Mouse (Mus musculus): ENCODE data around the gene Cd180. TPM values are rescaled to one million over a fixed set of nuclear protein-coding genes. Genes with fewer than 3 reads are reported as not detected.
A peak's percentile ranks its signal among the peaks of the same experiment; 100 is the strongest.
"Not testable (repeated sequence)": the region's sequence is repeated elsewhere in the genome, so short reads cannot be mapped to it uniquely, and the experiment has no call there.

The Cd180 gene
- total RNA-seq, 1 experiment from 2014 or later = 65.2 TPM

- no peak for ATAC-seq (ENCODE audit: extremely low read depth, insufficient number of reproducible peaks, low FRiP score, poor library complexity, severe bottlenecking)
Measured at GRCm38 (mm10) chr13:102728035-102728434, 34.7 kb downstream of the Cd180 start.

GRCm38 (mm10) chr13:102728951-102729350 is 35.6 kb downstream of the Cd180 start:
- ATAC-seq (ENCODE audit: extremely low read depth, insufficient number of reproducible peaks, low FRiP score, poor library complexity, severe bottlenecking) = not testable (repeated sequence)

DNA sequence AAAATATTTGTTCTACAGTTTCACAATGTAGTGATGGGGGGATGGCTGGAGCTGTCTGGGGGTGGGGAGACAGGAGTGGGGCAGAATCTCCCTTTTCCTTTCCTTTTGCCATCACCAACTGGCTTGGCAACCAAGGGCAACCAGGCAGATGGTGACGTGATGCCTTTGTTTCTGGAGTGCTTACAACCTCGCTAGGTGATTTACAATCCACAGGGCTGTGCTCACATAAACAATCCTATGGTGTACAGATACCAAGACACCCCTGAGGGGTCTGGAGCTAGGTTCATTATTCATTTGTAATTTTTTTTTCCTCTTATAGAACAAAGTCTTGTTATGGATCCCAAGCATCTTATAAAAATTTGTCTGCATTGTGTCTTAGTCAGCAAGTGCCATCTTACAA is 39.7 kb downstream of the Cd180 start:
- no peak for ATAC-seq (ENCODE audit: extremely low read depth, insufficient number of reproducible peaks, low FRiP score, poor library complexity, severe bottlenecking)

- ATAC-seq (ENCODE audit: extremely low read depth, insufficient number of reproducible peaks, low FRiP score, poor library complexity, severe bottlenecking) = no peak
Measured at GRCm38 (mm10) chr13:102737811-102738210, 44.5 kb downstream of the Cd180 start.

DNA sequence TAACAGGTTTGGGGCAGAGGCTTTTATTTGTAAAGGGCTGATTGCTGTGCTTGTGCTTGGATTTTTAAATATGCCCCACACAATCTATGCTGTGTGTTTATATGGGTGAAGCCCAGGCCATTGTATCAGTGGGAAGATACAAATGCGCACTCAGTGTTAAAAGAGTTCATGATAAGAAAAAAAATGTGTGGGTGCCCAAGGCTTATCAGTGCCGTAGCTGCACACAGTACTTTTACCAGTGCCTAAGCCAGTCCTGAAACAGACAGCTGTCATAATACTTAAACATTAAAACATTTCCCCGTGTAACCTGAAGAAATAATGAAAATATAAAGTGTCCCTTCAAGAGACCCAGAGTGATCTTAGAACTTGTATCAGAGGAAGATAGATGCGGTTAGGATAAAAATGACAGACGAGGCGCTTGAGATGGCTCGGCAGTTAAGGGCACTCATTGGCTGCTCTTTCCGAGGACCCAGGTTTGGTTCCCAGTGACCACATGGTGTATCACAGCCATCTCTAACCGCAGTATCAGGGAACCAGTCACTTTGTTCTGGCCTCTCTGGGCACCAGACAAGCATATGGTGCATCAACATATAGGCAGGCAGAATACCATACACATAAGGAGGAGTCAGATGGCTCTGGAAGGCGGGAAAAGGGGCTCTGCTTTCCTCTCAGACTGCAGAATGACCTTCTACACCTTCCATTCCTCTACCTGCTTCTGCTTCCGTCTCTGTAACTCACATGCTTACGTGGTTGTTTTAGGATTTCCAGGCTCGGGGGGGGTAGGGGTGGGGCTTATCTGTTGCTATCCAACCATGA is 46.6 kb downstream of the Cd180 start:
- ATAC-seq (ENCODE audit: extremely low read depth, insufficient number of reproducible peaks, low FRiP score, poor library complexity, severe bottlenecking) = no peak

DNA sequence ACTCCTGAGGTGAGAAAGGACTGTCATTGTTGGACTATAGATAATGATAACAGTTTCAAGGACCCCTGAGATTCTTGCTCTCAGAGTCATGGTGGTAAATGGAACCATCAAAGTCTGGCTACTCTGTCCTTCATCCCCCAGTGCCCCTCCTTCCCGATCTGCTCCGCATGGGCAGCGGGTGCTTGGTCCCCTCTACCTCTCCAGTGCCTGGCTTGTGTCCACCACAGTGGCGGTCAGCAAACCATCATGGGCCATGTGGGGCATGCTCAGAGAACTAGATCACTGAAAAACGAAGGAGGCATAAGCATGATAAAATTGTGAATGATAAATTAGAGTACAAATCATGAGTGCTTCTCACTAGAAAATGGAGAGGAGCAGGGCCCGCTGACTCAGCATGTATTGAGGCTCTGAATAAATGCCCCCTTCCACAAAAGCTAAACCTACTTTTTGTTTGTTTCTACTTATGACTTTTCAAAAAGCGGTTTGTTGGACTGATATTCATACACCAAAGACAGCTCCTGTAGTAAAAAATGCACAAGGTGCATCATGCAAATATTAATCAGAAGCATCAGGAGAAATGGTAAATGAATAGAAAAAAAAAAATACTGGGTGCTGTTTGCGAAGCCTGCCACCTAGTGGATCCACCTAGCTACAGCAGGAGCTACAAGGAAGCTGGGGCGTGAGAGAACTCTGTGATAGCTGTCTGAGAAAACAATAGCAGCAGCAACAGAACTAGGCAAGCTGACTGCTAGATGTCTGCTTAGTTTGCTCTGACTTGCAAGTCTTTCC is 51.3 kb downstream of the Cd180 start:
- ATAC-seq (ENCODE audit: extremely low read depth, insufficient number of reproducible peaks, low FRiP score, poor library complexity, severe bottlenecking) = peak; percentile 73

DNA sequence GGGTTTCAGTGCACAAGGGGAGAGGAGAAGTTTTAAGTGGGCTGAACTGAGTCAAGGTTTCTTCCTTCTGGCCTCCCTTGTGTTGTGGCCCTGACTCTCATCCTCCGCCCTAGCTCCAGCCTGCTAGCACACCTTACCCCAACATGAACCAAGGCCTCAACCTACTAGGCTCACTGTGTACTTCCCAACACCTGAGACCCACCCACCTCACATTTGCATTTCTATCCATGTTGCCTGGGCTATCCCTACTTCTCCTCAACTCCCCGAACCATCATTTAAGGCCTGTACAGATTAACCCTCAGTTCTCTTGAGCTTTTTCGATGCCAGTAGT is 51.9 kb downstream of the Cd180 start:
- ATAC-seq (ENCODE audit: extremely low read depth, insufficient number of reproducible peaks, low FRiP score, poor library complexity, severe bottlenecking) = no peak

- ATAC-seq (ENCODE audit: extremely low read depth, insufficient number of reproducible peaks, low FRiP score, poor library complexity, severe bottlenecking) = no peak
Measured at GRCm38 (mm10) chr13:102745626-102746342, 52.4 kb downstream of the Cd180 start.

DNA sequence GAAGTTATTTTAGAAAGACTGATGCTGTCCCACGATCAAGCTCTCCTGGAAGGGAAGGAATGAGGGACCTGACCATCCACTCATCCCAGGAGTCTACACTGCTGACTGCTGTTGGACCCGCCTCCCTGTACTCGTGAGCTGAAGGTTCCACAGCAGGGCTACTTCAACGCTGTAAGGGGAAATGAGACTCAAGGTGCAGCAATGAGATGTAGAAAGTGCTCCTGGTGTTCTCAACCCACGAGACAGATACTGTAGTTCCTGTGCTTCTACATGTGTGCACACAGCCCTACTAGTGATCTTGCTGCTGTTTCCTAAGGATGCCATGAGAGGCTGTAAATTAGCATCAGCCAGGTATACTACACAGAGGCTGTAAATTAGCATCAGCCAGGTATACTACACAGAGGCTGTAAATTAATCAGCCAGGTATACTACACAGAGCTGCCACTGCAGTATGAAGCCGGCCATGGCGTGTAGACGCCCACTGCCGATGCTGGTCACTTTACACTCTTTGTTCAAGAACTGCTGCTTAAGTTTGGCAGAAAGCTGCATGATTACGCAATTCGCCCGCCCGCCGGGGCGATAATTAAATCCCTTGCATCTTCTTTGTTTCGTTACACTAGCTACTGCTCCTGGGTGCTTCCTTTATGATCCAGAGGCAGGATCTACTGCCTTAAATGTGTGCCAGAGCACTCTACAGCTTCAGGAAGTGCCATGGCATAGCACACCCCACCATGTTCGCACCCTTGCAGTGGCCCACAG is 53.6 kb downstream of the Cd180 start:
- no peak for ATAC-seq (ENCODE audit: extremely low read depth, insufficient number of reproducible peaks, low FRiP score, poor library complexity, severe bottlenecking)

- ATAC-seq (ENCODE audit: extremely low read depth, insufficient number of reproducible peaks, low FRiP score, poor library complexity, severe bottlenecking) = no peak
Measured at GRCm38 (mm10) chr13:102749194-102749593, 55.8 kb downstream of the Cd180 start.

DNA sequence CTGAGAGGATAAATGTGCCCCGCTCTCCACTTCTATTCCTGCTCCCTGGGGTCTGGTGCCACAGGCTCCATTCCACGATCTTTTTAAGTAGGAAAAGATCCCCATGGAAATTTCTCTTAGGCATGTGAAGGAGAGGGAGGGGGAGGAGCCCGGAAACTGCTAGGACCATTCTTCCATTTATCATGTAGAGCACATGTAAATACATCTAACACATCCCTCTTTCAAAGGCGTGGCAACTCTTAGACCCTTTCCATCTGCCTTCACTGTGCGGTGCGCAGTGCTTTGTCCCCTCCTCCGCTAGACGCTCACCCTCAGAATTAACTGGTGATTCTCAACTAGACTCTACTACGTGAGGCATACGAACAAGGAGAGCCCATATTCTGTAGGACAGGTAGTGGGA is 56.5 kb downstream of the Cd180 start:
- no peak for ATAC-seq (ENCODE audit: extremely low read depth, insufficient number of reproducible peaks, low FRiP score, poor library complexity, severe bottlenecking)

DNA sequence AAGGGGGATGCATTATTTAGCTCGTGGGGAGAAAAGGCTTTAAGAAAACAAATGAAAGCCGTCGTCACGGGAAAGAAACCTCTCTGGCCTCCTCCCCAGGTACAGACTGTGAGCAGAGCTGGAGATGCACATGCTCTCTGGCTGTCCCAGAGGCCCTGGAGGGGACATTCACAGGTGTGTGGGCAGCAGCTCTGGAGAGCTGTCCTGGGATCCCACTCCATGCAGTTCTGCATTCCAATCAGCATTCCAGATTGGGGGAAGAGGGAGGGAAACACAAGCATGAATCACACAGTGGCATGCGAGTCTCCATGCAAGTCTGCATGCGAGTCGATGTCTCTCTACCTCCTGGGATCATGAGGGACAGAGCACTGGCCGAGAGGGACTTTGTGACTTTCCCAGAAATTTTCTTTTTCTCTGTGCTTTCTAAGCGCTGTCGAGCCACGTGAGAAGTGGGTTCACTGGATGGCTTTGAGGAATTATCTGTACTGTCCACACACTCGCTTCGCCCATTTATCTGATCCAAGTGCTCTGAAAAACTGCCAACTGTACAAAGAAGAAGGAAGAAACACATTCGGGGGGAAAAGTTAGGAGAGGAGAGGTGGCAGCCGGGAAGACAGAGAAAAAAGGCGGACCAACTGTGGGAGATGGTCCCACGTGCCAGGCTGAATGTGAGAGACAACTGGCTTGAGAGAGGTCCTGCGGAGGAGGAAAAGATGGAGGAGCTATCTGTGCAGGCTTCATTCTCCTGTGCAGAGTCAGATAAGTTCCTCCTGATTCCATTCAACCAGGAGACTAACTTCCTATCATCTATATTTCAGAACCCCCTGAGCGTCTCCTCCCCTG is 60.6 kb downstream of the Cd180 start:
- ATAC-seq (ENCODE audit: extremely low read depth, insufficient number of reproducible peaks, low FRiP score, poor library complexity, severe bottlenecking) = no peak

- ATAC-seq (ENCODE audit: extremely low read depth, insufficient number of reproducible peaks, low FRiP score, poor library complexity, severe bottlenecking) = no peak
Measured at GRCm38 (mm10) chr13:102755124-102755523, 61.8 kb downstream of the Cd180 start.

- no peak for ATAC-seq (ENCODE audit: extremely low read depth, insufficient number of reproducible peaks, low FRiP score, poor library complexity, severe bottlenecking)
Measured at GRCm38 (mm10) chr13:102756071-102756470, 62.7 kb downstream of the Cd180 start.

GRCm38 (mm10) chr13:102758021-102758420 is 64.7 kb downstream of the Cd180 start:
- ATAC-seq (ENCODE audit: extremely low read depth, insufficient number of reproducible peaks, low FRiP score, poor library complexity, severe bottlenecking) = no peak

DNA sequence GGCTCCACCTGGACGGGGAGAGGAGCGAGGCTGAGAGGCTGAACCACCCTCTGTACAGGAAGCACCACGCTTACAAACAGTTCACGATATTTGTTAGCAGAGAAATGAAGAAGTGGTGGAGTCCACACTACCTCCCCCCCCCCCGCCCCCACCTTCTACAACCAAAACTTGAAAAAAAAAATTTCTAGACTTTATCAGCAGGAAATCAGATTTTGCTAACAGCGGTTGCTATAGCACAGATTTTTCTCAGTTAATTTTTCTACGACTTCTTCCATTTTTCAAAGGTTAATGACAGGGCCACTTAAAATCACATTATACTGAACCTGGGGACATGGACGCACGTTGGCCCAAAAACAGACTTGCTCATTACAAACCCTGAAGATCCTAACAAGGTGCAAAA is 68.1 kb downstream of the Cd180 start:
- ATAC-seq (ENCODE audit: extremely low read depth, insufficient number of reproducible peaks, low FRiP score, poor library complexity, severe bottlenecking) = no peak

DNA sequence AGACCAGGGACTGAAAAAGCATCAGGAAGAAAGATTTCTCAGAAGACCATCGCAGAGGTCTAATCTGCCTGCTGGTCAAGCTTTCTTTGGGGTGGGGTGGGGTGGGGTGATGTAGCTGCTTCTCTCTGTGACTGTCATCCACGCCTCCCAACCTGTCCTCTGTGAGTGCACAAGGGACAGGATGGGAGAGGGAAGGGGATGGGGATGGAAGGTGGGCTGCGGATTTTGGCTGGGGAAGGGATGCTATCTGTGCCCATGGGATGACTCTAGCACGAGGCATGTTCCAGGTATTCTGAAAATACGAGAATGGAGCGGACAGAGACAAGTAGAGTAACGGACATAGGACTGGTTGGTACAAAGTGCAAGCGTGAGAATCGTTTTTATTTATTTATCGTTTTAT is 68.8 kb downstream of the Cd180 start:
- no peak for ATAC-seq (ENCODE audit: extremely low read depth, insufficient number of reproducible peaks, low FRiP score, poor library complexity, severe bottlenecking)

DNA sequence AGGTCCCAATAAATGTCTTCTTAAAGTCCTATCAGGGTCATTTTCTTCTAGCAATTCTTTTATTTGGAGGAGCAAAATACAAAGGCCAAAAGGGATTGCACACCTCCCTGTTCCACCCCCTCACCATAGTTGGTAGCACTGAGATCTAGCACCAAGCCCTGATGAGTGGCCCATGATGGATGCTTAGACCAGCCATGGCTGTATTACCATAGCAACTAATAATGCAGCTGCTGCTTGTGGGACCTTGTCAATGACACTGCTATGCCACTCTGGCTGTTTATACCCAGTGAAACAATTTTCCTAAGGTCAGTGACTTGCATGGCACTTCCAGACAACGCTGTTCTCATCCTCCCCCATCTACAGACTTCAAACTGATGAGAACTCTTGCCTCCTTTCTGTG is 70.9 kb downstream of the Cd180 start:
- no peak for ATAC-seq (ENCODE audit: extremely low read depth, insufficient number of reproducible peaks, low FRiP score, poor library complexity, severe bottlenecking)

Measured in neutrophil, adult 5-6 weeks (primary cell).